Mouse (Mus musculus): ENCODE measurements around the gene Kdm4b. TPM values are rescaled to one million over a fixed set of nuclear protein-coding genes. Genes with fewer than 3 reads are reported as not detected.

Kdm4b gene
- polyA plus RNA-seq, 1 experiment = 23.7 TPM

- DNase-seq (ENCODE audit: low spot score) = no peak
These were observed 25.7 kb upstream of the Kdm4b start, which contains the start of gene Arrdc5 for GRCm38 (mm10) chr17:56300186-56300585. Arrdc5 (minus strand) TSS chr17:56300286.

GRCm38 (mm10) chr17:56302363-56302996, 23.4 kb upstream of the Kdm4b start:
- no peak for DNase-seq (ENCODE audit: low spot score)

GRCm38 (mm10) chr17:56303160-56303846, 22.6 kb upstream of the Kdm4b start, which contains the start of gene Uhrf1:
Uhrf1 (plus strand) TSS chr17:56303321.
- DNase-seq (ENCODE audit: low spot score) = no peak

DNA sequence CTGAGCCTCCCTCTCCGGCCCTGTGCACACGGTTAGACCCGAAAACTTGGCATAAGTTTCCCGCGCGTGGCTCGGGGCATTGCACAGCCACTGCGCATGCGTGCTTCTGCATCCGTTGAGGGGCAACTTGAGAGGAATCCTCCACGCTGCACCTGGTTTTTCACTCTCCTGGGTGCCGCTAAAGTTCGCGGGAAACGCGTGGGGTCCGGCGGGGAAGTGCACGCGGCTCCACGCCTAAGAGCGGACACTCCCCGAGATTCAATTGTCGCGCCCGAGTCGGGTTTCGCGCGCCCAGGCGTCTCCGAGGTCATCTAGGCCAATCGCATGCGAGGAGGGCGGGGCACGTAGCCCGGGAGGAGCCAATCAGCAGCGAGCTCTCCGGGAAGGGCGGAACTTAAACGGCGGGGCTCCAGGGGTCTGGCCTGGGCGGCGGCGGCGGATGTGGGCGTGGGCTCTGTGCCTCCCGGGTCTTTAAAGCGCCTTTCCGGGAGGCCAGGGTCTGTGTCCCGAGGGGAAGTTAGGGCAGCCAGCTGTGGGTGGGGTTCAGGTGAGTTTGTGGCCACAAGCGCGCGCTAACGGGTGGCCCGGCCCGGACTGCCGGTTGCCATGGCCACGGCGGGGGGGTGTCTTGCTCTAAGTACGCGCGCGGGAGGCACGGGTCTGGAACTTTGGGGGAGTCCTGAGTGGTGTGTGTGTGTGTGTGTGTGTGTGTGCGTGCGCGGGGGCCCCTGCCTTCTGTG, 21.8 kb upstream of the Kdm4b start:
- DNase-seq (ENCODE audit: low spot score) = peak; percentile 86

DNA sequence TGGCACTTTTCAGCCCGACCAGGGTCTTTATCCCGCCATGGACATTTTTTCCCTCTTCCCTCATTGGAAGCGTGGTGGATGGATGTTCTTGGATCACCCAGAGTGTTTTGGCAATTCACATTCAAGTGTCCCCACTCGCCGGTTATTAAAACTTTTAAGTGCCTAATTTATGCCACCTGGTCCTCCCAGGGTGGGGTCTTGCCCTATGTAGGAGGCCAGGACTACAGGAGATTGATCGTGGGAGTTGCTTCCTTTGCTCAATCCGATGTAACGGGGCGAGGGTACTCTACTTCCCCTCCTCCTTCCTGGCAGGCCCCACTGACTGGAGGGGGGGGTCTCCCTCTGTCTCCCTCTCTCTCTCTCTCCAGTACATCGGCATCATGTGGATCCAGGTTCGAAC, 21.1 kb upstream of the Kdm4b start:
- DNase-seq (ENCODE audit: low spot score) = no peak

- DNase-seq (ENCODE audit: low spot score) = no peak
These were observed 20.7 kb upstream of the Kdm4b start for GRCm38 (mm10) chr17:56305156-56305555.

DNA sequence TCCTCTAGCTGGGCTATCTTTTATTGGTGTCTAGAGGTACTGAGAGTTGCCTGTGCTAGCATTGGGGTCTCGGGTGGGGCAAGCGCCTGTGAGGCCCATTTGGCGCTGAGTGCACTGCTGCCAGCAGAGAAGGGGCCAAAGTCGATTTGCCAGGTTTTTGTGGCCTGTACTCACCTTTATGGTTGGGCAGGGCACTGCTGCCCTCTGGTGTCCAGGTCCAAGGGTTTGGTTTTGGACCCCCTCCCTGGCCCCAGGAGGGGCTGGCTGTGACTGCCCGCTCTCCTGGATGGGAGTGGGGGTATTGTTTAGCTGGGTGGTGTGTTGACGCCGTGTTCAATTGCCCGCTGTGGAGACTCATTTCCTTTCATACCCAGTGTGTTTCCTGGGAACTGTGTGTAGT, 20.0 kb upstream of the Kdm4b start:
- peak; percentile 24 for DNase-seq (ENCODE audit: low spot score)

DNA sequence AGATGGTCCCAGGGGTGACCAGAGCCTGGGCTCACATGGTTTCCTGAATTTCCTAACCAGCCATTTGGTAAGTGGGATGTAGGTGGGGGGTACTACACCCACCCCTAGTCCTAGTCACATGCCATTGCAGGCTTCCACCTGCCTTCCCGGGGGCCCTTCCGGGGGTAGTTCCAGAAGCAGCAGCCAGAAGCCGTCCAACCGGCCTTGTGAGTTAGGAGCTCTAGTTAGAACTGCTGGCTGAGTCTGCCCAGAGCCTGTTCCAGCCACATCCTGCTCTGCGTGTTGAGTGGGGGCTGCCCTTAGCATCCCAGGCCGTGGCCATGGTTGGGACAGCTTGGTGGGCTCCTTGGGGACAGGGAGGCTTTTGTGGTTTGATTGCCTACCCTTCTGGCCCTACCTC, 17.8 kb upstream of the Kdm4b start:
- peak; percentile 62 for DNase-seq (ENCODE audit: low spot score)

DNA sequence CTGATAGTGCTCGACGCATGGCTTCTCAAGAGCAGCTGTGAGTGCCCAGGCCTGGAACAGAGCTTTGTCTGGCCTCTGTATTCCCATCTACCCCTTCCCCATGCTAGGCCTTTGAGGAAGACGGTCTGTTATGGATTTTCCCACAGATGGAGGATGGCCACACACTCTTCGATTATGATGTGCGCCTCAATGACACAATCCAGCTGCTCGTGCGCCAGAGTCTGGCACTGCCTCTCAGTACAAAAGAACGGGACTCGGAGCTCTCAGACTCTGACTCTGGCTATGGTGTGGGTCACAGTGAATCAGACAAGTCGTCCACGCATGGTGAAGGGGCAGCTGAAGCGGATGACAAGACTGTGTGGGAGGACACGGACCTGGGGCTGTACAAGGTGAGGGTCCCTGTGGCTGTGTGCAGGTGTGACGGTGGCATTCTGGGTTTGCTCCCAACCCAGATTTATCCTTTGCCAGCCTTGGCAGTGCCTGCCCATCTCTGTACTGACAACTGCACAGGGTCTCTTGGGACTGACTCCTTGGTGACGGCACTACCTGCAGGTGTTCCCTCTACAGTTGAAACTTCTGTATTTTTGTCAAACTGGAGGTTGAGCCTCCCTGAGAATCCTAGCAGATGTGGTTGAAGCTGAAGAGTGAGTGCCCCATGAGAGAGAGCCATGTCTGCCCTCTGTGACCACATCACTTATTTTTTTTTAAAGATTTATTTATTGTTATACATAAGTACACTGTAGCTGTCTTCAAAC, 16.5 kb upstream of the Kdm4b start:
- no peak for DNase-seq (ENCODE audit: low spot score)

GRCm38 (mm10) chr17:56324419-56324818, 1.4 kb upstream of the Kdm4b start:
- no peak for DNase-seq (ENCODE audit: low spot score)

DNA sequence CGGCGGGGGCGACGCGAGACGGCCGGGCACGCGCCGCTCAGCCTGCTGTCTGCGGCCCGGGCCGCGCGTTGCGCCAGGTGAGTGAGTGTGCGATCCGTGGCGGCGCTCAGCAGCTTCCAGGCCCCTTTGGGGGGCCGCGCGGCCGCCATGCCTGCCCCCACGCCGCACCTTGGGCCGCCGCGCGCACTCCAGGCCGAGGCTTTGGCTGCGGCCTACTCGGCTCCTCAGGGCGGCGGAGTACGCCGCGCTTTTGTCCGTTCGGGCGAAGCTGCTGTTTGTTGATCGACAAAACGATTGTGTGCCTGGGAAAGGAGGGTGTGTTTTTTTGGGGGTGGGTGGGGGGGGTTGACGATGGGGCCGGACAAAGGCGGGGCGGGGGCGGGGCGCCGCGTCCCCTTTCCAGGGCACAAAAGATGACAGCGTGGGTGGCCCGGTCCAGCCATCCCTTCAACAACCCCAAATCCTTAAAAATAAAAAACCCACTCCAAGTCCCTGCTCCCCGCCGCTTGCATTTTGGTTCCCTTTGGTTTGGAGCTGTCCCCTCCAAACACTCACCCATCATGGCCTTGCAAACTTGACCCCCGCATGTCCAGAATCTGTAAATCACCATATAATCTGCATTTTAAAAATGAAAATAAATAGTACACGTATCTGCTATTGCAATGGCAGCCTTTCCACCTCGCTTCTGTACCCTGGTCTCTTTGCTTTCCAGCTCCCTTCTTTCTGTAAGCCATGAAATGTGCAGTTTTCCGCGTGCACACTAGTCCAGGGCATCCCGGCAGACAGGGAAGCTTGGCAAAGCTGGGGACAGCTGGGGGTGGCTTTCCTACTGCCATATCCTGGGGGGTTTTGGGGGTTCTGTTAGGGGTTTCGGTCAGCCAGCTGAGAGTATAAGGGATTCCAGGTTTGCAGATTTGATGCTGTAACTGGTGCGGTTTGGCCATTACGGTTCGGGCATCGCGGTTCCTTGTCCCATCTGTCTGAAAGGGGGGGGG, 588 bp downstream of the Kdm4b start:
- peak; percentile 54 for DNase-seq (ENCODE audit: low spot score)

DNA sequence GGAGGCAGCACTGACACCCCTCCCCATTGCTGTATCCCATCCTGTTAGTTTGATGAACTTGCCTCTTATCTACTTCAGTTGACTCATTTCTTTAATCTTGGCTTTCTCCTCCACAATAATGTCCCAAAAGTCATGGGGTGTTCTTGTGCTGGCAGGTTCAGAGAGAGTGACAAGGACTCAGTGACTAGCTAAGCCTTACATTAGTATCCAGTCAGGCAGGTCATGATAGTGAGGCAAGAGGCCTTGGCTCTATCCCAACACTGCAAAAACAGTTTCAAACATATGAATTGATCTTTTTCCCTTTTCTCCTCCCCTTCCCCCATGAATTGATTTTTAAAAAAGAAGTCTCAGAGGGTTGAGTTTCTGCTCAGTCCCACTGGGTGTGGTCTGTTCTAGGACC, 3.4 kb downstream of the Kdm4b start:
- no peak for DNase-seq (ENCODE audit: low spot score)

- no peak for DNase-seq (ENCODE audit: low spot score)
These were observed 4.5 kb downstream of the Kdm4b start for GRCm38 (mm10) chr17:56330345-56330744.

- DNase-seq (ENCODE audit: low spot score) = no peak
These were observed 5.4 kb downstream of the Kdm4b start for GRCm38 (mm10) chr17:56331256-56331655.

GRCm38 (mm10) chr17:56332987-56333386, 7.1 kb downstream of the Kdm4b start:
- DNase-seq (ENCODE audit: low spot score) = no peak

DNA sequence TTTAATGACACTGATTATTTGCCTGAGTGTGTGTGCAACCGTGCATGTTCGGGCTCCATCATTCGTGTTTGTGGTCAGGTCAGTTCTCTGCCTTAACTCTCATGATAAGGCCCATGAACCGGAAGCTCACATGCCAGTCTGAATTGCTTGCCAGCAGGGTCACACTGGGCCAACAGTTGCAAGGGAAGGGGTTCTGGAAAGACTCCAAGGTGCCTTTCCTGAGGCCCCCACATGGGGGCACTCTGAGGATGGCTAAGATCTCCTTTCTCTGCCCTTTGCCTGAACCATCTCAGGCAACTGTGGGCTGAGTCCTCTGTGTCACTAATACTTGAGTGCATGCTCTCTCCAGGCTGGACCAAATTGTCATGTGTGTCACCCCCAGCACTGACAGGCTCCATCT, 11.3 kb downstream of the Kdm4b start:
- DNase-seq (ENCODE audit: low spot score) = no peak

DNA sequence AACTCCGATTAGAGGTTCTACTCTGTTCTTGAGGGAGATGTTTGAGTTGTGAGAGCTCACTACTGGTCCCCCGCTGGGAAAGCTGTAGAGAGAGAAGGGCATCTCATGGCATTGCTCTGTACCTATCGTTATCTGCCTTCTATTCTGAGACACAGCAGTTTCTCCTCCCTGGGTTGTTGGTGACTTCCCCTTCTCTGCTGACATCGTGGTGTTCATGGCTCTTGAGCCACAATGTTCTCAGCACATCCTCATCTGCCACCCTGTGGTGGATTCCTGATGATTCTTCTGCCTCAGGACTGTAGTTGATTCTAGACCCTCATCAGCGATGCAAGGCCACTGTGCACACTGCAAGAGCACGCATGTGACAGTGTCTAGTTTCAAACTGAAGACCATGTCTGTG, 11.9 kb downstream of the Kdm4b start:
- no peak for DNase-seq (ENCODE audit: low spot score)

GRCm38 (mm10) chr17:56338909-56339308, 13.0 kb downstream of the Kdm4b start:
- no peak for DNase-seq (ENCODE audit: low spot score)

GRCm38 (mm10) chr17:56340717-56341116, 14.9 kb downstream of the Kdm4b start:
- no peak for DNase-seq (ENCODE audit: low spot score)

DNA sequence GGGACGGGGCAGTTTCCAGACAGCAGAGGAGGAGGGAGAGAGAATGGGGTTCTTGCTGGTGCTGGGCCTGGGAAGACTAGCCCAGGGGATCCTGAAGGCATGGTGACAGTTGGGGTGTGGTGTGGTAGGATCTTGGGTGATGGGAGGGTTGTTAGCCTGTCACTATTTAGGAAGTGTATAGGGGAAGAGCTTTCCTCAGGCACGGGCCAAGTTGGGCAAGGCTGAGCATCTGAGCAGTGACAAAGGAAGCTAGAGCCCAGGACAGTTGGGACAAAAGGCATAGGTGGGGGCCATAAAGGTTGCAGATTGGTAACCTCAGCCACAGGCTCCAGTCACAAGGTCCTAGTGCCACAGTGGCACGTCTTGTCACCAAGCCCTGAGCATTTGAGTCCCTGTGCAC, 17.6 kb downstream of the Kdm4b start:
- no peak for DNase-seq (ENCODE audit: low spot score)

DNA sequence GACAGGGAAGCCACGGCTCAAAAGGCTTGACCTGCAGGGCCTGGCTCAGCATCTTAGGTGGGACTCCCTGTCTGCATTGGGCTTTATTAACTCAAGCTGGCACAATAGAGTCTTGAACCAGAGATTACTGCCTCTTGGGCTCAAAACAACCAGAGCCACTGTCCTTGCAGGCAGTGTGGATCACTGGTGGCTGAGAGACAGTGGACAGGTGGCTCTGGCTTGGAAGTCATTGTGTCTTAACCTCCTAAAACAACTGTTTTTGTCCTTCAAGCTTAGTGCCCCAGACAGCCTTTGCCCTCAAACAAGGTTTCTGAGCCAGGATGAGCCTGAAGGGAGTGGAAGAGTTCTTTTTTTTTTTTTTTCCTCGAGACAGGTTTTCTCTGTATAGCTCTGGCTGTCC, 19.5 kb downstream of the Kdm4b start:
- DNase-seq (ENCODE audit: low spot score) = no peak
